Mouse (Mus musculus): ENCODE measurements at regions not wholly inside any gene's neighbourhood (a gene's known extent, or its start where the extent isn't known, plus 50 kb on each side); places are given as distances from the start of the nearest gene placed in this dataset.

GRCm38 (mm10) chr4:32161871-32162656 is 76.5 kb upstream of the Bach2 start:
- TF ChIP-seq POLR2A (IDR thresholded peaks at IDR 0.05; ENCODE audit: insufficient read depth, low read depth, low read length) (no peak), CTCF (IDR thresholded peaks at IDR 0.05; ENCODE audit: insufficient read depth, low read depth, low read length) (no peak)

All from olfactory bulb, adult 2 months (tissue).